Mouse (Mus musculus) midbrain, embryonic 13.5 days (tissue): ENCODE measurements at regions not wholly inside any gene's neighbourhood (a gene's known extent, or its start where the extent isn't known, plus 50 kb on each side); places are given as distances from the start of the nearest gene placed in this dataset.

Experiments used
- ATAC-seq: fragments of 200-750 bp; cut with Nextera tagmentation; 2 replicates; pipeline ENCODE4 v1.8.0; 2017; ENCODE audit warnings: mild to moderate bottlenecking, moderate TSS enrichment, moderate library complexity
- H3K27ac ChIP-seq: fragments of 300-500 bp; sonication (generic); 2 replicates; pipeline ENCODE4 v1.5.1; 2015; ENCODE audit warnings: inconsistent platforms, mild to moderate bottlenecking, moderate library complexity
- H3K27me3 ChIP-seq: fragments of 300-500 bp; sonication (generic); 2 replicates; pipeline ENCODE4 v1.6.1; 2015; ENCODE audit warnings: mild to moderate bottlenecking, inconsistent platforms
- H3K36me3 ChIP-seq: fragments of 300-500 bp; sonication (generic); 2 replicates; pipeline ENCODE4 v1.6.1; 2015; ENCODE audit warnings: mild to moderate bottlenecking, inconsistent platforms
- H3K4me1 ChIP-seq: fragments of 300-500 bp; sonication (generic); replicated peaks from 2 replicates; pipeline ENCODE4 v1.6.1; 2015; ENCODE audit warnings: inconsistent platforms
- H3K4me2 ChIP-seq: fragments of 300-500 bp; sonication (generic); replicated peaks from 2 replicates; pipeline ENCODE4 v1.6.1; 2015; ENCODE audit warnings: moderate library complexity, mild to moderate bottlenecking, inconsistent platforms
- H3K4me3 ChIP-seq: fragments of 300-500 bp; sonication (generic); replicated peaks from 2 replicates; pipeline ENCODE4 v1.5.1; 2015; ENCODE audit warnings: mild to moderate bottlenecking, inconsistent platforms
- H3K9ac ChIP-seq: fragments of 300-500 bp; sonication (generic); replicated peaks from 2 replicates; pipeline ENCODE4 v1.6.1; 2015; ENCODE audit warnings: mild to moderate bottlenecking, inconsistent platforms
- H3K9me3 ChIP-seq: fragments of 300-500 bp; sonication (generic); 2 replicates; pipeline ENCODE4 v1.6.1; 2016; ENCODE audit warnings: mild to moderate bottlenecking, inconsistent platforms
- WGBS: fragments of 180-500 bp; shearing (Covaris S2); methylation state at CpG from one replicate; pipeline ENCODE4 v1.1.7; 2015; 5-methylcytosine and 5-hydroxymethylcytosine counted together

- Histone ChIP-seq H3K9ac (no peak overlapping the region), H3K27me3 (no peaks in the 10 kb centered on the region), H3K36me3 (no peaks in the 10 kb centered on the region), H3K4me2 (no peak overlapping the region), H3K9me3 (no peaks in the 10 kb centered on the region), H3K27ac (no peak overlapping the region), H3K4me1 (no peaks in the 10 kb centered on the region), H3K4me3 (no peak overlapping the region)
- 81% methylated on average over 1 of the region's 1 CpGs for WGBS
- ATAC-seq: no peak
Measured at GRCm38 (mm10) chr3:41467857-41468256, 87.7 kb upstream of the Jade1 start.

GRCm38 (mm10) chr3:41465893-41466292, 89.6 kb upstream of the Jade1 start:
- Histone ChIP-seq H3K27ac (no peak overlapping the region), H3K4me2 (no peak overlapping the region), H3K4me1 (no peaks in the 10 kb centered on the region), H3K9ac (no peak overlapping the region), H3K4me3 (no peak overlapping the region), H3K27me3 (no peaks in the 10 kb centered on the region), H3K36me3 (no peaks in the 10 kb centered on the region), H3K9me3 (no peaks in the 10 kb centered on the region)
- WGBS: 87% methylated on average over 2 of the region's 2 CpGs
- no peak for ATAC-seq

- Histone ChIP-seq H3K9ac (no peak overlapping the region), H3K4me3 (no peak overlapping the region), H3K27ac (no peak overlapping the region), H3K4me1 (no peaks in the 10 kb centered on the region), H3K36me3 (no peaks in the 10 kb centered on the region), H3K4me2 (no peak overlapping the region), H3K27me3 (no peaks in the 10 kb centered on the region), H3K9me3 (no peaks in the 10 kb centered on the region)
- 75% methylated on average over 11 of the region's 11 CpGs for WGBS
- no peak for ATAC-seq
Measured at GRCm38 (mm10) chr3:41462953-41463644, 92.4 kb upstream of the Jade1 start.

DNA sequence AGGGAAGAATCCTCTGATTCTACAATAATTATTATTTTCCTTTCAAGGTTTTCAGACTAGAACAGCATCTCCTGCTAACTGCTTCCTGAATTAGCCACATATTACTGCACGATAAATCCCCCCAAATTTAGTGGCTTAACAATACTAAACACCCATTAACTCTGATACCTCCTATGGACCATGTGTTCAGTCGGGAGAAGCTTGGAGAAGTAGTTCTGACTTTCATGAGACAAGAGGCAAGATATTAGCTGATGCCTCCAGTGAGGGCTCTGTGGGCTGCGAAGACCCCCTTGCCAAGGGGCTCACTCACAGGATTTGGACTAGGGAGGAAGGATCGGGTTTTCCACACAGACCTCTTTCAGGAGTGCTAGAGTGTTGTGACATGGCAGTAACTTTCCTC, 95.4 kb upstream of the Jade1 start:
- H3K9ac ChIP-seq: no peak overlapping the region
- 87% methylated on average over 4 of the region's 4 CpGs for WGBS
- H3K4me1 ChIP-seq: no peaks in the 10 kb centered on the region
- H3K4me3 ChIP-seq: no peak overlapping the region
- no peaks in the 10 kb centered on the region for H3K27me3 ChIP-seq
- no peak for ATAC-seq
- no peak overlapping the region for H3K27ac ChIP-seq
- H3K4me2 ChIP-seq: no peak overlapping the region
- H3K9me3 ChIP-seq: no peaks in the 10 kb centered on the region
- H3K36me3 ChIP-seq: no peaks in the 10 kb centered on the region

- Histone ChIP-seq H3K9me3 (no peaks in the 10 kb centered on the region), H3K4me3 (no peak overlapping the region), H3K27ac (no peak overlapping the region), H3K9ac (no peak overlapping the region), H3K4me1 (no peaks in the 10 kb centered on the region), H3K36me3 (no peaks in the 10 kb centered on the region), H3K27me3 (no peaks in the 10 kb centered on the region), H3K4me2 (no peak overlapping the region)
- no peak for ATAC-seq
- WGBS: 91% methylated on average over 6 of the region's 6 CpGs
Measured at GRCm38 (mm10) chr3:41458156-41458555, 97.4 kb upstream of the Jade1 start.

DNA sequence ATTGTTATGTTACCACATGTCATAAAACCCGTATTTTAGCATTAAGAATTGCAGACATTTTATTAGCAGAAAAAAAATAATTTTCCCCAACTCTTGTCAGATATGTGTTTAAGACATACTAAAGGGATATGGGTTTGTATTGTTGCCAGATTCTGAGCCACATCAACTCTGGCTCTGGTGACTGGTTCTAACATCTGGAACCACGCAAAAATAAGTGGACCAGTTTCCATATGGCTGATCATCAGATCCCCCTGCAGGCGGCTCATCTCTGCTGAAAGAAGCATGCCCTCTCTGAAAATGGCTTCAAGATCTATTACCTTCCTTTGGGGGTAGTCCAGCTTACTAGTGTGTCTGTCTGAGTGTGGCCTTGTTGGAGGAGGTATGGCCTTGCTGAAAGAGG, 102.0 kb upstream of the Jade1 start:
- H3K4me1 ChIP-seq: no peaks in the 10 kb centered on the region
- H3K27me3 ChIP-seq: no peaks in the 10 kb centered on the region
- no peak overlapping the region for H3K27ac ChIP-seq
- no peak overlapping the region for H3K4me3 ChIP-seq
- ATAC-seq: no peak
- no peak overlapping the region for H3K9ac ChIP-seq
- WGBS: 88% methylated on average over 3 of the region's 3 CpGs
- no peak overlapping the region for H3K4me2 ChIP-seq
- H3K36me3 ChIP-seq: no peaks in the 10 kb centered on the region
- no peaks in the 10 kb centered on the region for H3K9me3 ChIP-seq

DNA sequence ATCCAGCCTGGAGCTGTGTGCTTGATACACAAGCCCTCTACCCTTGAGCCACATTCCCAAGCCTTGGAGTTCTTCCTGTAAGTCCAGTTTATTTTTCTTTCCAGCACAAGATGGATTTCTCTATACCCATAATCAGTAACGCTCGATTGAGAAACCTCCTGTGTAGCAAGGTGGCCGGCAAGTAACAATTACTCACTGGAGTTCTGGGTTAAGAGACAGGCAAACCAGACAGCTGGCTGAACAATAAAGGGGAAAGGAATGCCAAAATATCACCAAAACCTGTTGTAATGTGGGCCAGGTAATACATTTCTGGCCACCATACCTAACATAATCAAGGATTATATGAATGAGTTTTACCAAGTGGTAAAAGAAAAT, 102.8 kb upstream of the Jade1 start:
- H3K4me1 ChIP-seq: no peaks in the 10 kb centered on the region
- H3K4me2 ChIP-seq: no peak overlapping the region
- no peak for ATAC-seq
- H3K9ac ChIP-seq: no peak overlapping the region
- H3K9me3 ChIP-seq: no peaks in the 10 kb centered on the region
- H3K4me3 ChIP-seq: no peak overlapping the region
- no peaks in the 10 kb centered on the region for H3K27me3 ChIP-seq
- no peak overlapping the region for H3K27ac ChIP-seq
- 76% methylated on average over 3 of the region's 3 CpGs for WGBS
- H3K36me3 ChIP-seq: no peaks in the 10 kb centered on the region

DNA sequence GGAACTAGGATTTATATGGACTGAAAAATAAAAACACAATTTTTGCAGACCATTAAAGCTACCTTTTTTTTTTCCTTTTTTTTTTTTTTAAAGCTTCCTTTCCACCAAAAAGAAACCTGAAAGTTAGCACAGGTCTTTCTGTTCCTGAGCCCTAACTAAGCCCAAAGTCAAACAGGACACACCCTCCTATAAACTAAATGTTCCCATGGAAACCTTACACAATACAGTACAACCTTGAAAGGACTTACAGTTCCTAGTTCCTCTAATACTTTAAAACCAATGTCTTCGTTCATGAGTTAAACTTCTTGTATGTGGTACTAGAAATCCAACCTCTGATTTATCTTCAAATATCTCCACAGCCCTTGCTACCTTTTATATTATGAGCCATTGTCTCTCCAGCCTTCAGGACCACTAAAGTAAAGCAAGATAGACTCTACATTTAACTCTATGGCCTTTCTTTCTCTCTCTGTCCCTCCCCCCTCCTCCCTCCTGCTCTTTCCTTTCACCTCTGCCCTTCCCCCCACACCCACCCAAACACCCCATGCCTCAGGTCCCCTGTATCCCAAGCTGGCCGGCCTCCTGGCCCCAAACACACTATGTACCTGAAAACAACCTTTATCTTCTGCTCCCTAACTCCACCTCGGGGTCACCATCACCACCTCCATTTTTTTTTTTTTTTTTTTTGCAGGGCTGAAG, 103.4 kb upstream of the Jade1 start:
- WGBS: 71% methylated on average over 3 of the region's 3 CpGs
- no peaks in the 10 kb centered on the region for H3K27me3 ChIP-seq
- H3K9ac ChIP-seq: no peak overlapping the region
- no peak overlapping the region for H3K27ac ChIP-seq
- H3K4me3 ChIP-seq: no peak overlapping the region
- ATAC-seq: no peak
- no peaks in the 10 kb centered on the region for H3K9me3 ChIP-seq
- H3K4me2 ChIP-seq: no peak overlapping the region
- no peaks in the 10 kb centered on the region for H3K4me1 ChIP-seq
- H3K36me3 ChIP-seq: no peaks in the 10 kb centered on the region

DNA sequence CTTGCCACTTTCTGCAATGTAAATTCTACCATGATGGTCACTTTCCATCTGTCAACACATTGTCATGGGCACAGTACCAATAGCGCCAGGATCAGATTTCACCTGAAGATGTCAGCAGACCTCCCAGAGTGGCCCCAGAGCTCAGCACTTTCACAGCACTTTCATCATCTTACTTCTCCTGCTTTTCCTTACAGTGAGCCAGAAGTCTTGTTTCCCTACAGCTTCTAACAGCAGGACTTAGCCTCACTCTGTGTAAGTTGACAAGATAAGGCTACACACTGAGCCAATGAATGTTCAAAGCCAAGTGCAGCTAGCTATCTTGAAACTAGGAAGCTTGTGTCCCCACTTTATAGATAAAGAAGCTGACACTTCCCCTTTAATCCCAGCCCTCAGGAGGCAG, 104.8 kb upstream of the Jade1 start:
- 73% methylated on average over 1 of the region's 1 CpGs for WGBS

DNA sequence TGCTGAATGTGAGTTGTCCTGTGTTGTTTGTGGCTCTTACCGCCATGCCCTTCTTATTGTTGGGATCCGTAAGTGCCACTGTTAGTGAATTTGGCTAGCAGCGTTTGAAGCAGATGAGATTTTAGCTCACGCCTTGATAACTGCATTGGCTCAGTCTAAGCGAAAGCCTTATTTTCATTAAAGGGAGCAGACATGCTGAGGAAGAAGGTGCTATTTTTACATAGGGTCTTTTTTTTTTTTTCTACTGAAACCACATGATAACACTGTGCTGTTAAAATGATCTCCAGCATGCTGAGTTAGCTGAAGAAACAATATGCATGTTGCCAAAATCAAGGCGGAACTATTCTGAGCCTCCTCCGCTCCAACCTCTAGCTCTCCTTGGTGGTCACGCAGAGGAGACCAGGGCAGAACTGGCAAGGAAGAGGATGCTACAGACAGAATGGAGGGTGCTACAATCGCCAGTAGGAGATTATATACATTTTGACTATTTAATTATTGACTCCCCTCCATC, 111.2 kb upstream of the Jade1 start:
- 91% methylated on average over 9 of the region's 9 CpGs for WGBS
- H3K4me1 ChIP-seq: no peaks in the 10 kb centered on the region
- H3K4me2 ChIP-seq: no peak overlapping the region
- H3K9me3 ChIP-seq: no peaks in the 10 kb centered on the region
- ATAC-seq: no peak
- no peaks in the 10 kb centered on the region for H3K27me3 ChIP-seq
- H3K36me3 ChIP-seq: no peaks in the 10 kb centered on the region
- H3K27ac ChIP-seq: no peak overlapping the region
- no peak overlapping the region for H3K9ac ChIP-seq
- H3K4me3 ChIP-seq: no peak overlapping the region

More for the DNA sequence above, 104.8 kb upstream of the Jade1 start:
- Histone ChIP-seq H3K9me3 (no peaks in the 10 kb centered on the region), H3K27ac (no peak overlapping the region), H3K4me2 (no peak overlapping the region), H3K9ac (no peak overlapping the region), H3K4me1 (no peaks in the 10 kb centered on the region), H3K36me3 (no peaks in the 10 kb centered on the region), H3K27me3 (no peaks in the 10 kb centered on the region), H3K4me3 (no peak overlapping the region)
- ATAC-seq: no peak

DNA sequence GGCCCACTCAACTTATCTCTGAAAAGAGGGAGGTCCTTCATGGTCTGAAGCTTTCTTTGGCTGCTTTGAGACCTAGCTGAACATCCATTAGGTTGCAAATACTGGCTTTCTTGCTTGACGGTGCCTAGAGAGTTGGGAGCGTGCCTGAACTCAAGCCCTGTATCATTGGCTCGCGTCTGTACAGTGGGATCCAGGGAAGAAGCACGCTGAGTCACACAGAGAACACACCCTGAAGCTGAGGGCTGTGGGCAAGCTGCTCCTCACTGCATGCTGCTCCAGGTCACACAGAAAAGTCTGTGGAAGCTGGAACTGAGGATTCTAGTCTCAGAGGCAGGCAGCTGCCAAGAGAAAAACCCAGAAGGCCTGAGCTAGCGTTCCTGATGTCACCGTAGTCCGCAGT, 119.3 kb upstream of the Jade1 start:
- H3K27me3 ChIP-seq: no peaks in the 10 kb centered on the region
- no peak for ATAC-seq
- H3K36me3 ChIP-seq: no peaks in the 10 kb centered on the region
- no peak overlapping the region for H3K27ac ChIP-seq
- no peak overlapping the region for H3K9ac ChIP-seq
- H3K4me3 ChIP-seq: no peak overlapping the region
- no peak overlapping the region for H3K4me2 ChIP-seq
- 95% methylated on average over 8 of the region's 8 CpGs for WGBS
- no peaks in the 10 kb centered on the region for H3K4me1 ChIP-seq
- H3K9me3 ChIP-seq: no peaks in the 10 kb centered on the region

DNA sequence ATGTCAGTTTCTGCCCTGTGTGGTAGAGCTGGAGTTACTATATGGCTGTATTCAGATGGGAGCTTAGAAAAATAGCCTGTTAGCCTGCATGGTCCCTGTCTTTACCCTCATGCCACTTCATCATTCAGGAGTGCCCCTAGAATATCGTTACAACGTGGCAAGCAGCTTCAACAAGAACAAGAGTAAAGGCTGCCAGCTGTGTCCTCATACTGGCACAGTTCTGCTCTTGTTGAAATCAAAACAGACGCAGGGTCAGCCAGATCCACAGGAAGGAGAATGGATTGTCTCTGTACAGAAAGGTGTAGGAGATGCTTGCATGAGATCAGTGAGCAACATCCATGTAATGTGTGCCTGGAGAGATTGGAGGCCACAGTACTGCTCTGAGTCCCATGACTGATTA, 122.4 kb upstream of the Jade1 start:
- Histone ChIP-seq H3K9me3 (no peaks in the 10 kb centered on the region), H3K27ac (no peak overlapping the region), H3K27me3 (no peaks in the 10 kb centered on the region), H3K36me3 (no peaks in the 10 kb centered on the region), H3K4me2 (no peak overlapping the region), H3K4me3 (no peak overlapping the region), H3K4me1 (no peaks in the 10 kb centered on the region), H3K9ac (no peak overlapping the region)
- WGBS: 83% methylated on average over 3 of the region's 3 CpGs
- ATAC-seq: no peak

DNA sequence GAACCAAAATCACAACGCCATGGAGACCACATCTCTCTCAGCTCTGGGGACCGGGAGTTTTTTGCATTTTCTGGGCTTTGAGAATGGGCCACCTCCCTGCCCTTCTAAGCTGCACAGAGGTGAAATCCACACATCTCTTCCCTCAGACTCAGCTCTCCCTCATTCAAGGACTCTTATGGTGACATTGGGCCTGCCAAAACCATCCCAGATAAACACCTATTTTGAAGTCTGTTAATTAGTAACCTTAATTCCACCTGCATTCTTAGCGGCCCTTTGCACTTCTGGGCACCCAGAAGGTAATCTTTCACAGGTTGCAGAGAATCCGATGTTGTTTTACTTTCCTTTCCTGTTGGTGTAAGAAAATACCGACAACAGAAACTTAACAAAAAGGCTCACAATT, 123.2 kb upstream of the Jade1 start:
- WGBS: 90% methylated on average over 5 of the region's 5 CpGs
- Histone ChIP-seq H3K27ac (no peak overlapping the region), H3K9ac (no peak overlapping the region), H3K27me3 (no peaks in the 10 kb centered on the region), H3K4me2 (no peak overlapping the region), H3K4me3 (no peak overlapping the region), H3K4me1 (no peaks in the 10 kb centered on the region), H3K36me3 (no peaks in the 10 kb centered on the region), H3K9me3 (no peaks in the 10 kb centered on the region)
- ATAC-seq: no peak
